13 mouse cellular contexts compared by ENCODE assay signal in the genomic region with DNA sequence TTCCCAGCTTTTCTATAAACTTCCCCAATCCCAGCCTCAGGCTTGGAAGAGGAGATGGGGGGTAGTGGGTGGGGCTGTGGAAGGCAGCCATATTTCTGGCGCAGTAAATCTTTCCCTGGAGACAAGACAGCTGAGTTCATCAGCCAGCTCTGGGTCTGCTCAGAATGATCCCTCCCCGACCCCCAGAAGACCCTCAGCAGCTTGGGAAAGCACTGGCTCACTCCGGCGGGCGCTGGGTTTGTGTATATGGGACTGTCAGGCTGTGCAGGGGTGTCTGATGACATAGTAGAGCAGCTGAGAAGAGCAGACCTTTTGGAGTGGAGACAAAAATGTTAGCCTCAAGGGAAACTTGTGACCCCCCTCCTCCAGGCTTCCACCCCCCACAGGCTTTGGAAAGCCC.
DNase-seq lines count a peak whose midpoint lies in the region; ATAC-seq and TF ChIP-seq lines count a peak whose summit lies in the region.
"Had no signal": no experiment of that assay in that cellular context is flagged by ENCODE, and none has a peak within 500 bp of the region (broad histone marks: within the 10 kb centered on the region; RNA-seq: fewer than 3 reads in every experiment).

No protein-coding gene starts in this region.

- no peak overlapping the region for H3K4me2 ChIP-seq in kidney, embryonic 15.5 days
- H3K4me2 ChIP-seq in limb, embryonic 14.5 days (replicated peaks; ENCODE audit: low read depth, low read length, severe bottlenecking) = no peak overlapping the region
- H3K4me2 ChIP-seq in forebrain, embryonic 13.5 days = no peak overlapping the region
- H3K4me2 ChIP-seq: forebrain, embryonic 12.5 days had no signal

- peaks cover 64% of the 10 kb centered on the region for H3K4me1 ChIP-seq in kidney, embryonic 15.5 days
- peaks cover 60% of the 10 kb centered on the region for H3K4me1 ChIP-seq in limb, embryonic 14.5 days (ENCODE audit: control insufficient read depth, insufficient read depth, low read length)
- peaks cover 26% of the 10 kb centered on the region for H3K4me1 ChIP-seq in forebrain, embryonic 13.5 days

- TF ChIP-seq POLR2A in limb, embryonic 14.5 days (IDR thresholded peaks at IDR 0.05; ENCODE audit: borderline replicate concordance, extremely low read depth, insufficient read depth, insufficient read length) = no peak

- peak; percentile 78 for ATAC-seq in kidney, embryonic 15.5 days (replicated peaks; ENCODE audit: low FRiP score)
- peak; percentile 76 for ATAC-seq in limb, embryonic 14.5 days (ENCODE audit: low FRiP score, low read depth)
- ATAC-seq in forebrain, embryonic 13.5 days = no peak

- H3K4me3 ChIP-seq in kidney, embryonic 15.5 days (replicated peaks) = no peak overlapping the region
- H3K4me3 ChIP-seq in limb, embryonic 14.5 days (replicated peaks; ENCODE audit: low read length) = no peak overlapping the region
- H3K4me3 ChIP-seq in forebrain, embryonic 13.5 days = no peak overlapping the region
- H3K4me3 ChIP-seq: forebrain, embryonic 12.5 days had no signal

- no peak for DNase-seq in kidney, adult 8-10 months
- peak; percentile 4 for DNase-seq in right cerebral cortex, postnatal 14 days
- DNase-seq in right cerebral cortex, postnatal 10 days (ENCODE audit: low spot score in 2 of 2) = no peak
- DNase-seq in limb, embryonic 14.5 days (ENCODE audit: low spot score) = peak; percentile 69
- no peak for DNase-seq in adrenal gland, adult 18-20 months (ENCODE audit: low spot score in 2 of 2)
- DNase-seq in cerebellum, adult 11 months = no peak
- DNase-seq: cerebellum, postnatal 25 days; gastrocnemius, postnatal 25 days; layer of hippocampus, postnatal 36 days; right cerebral cortex, postnatal 25 days had no signal

- H3K36me3 ChIP-seq in kidney, embryonic 15.5 days = no peaks in the 10 kb centered on the region
- H3K36me3 ChIP-seq in limb, embryonic 14.5 days (ENCODE audit: control insufficient read depth, insufficient read depth, low read length) = no peaks in the 10 kb centered on the region
- H3K36me3 ChIP-seq in forebrain, embryonic 13.5 days (ENCODE audit: poor library complexity, severe bottlenecking) = no peaks in the 10 kb centered on the region
- H3K36me3 ChIP-seq: forebrain, embryonic 12.5 days had no signal

- WGBS in kidney, embryonic 15.5 days = 49% methylated on average over 5 of the region's 5 CpGs
- WGBS in limb, embryonic 14.5 days = 40% methylated on average over 5 of the region's 5 CpGs
- 77% methylated on average over 5 of the region's 5 CpGs for WGBS in forebrain, embryonic 13.5 days

- H3K9ac ChIP-seq in kidney, embryonic 15.5 days = no peak overlapping the region
- no peak overlapping the region for H3K9ac ChIP-seq in limb, embryonic 14.5 days (ENCODE audit: low read depth, low read length, severe bottlenecking)
- H3K9ac ChIP-seq in forebrain, embryonic 13.5 days = no peak overlapping the region
- H3K9ac ChIP-seq: forebrain, embryonic 12.5 days had no signal

- H3K27ac ChIP-seq in kidney, embryonic 15.5 days = peak overlapping the region; percentile 96
- peak overlapping the region; percentile 55; the same call in 1 of the 2 replicates for H3K27ac ChIP-seq in limb, embryonic 14.5 days (replicated peaks; ENCODE audit: low read depth, low read length)
- no peak overlapping the region for H3K27ac ChIP-seq in forebrain, embryonic 13.5 days
- H3K27ac ChIP-seq: forebrain, embryonic 12.5 days had no signal

- H3K9me3 ChIP-seq in kidney, embryonic 15.5 days (replicated peaks) = no peaks in the 10 kb centered on the region
- H3K9me3 ChIP-seq in limb, embryonic 14.5 days (ENCODE audit: control insufficient read depth, low read length) = no peaks in the 10 kb centered on the region
- H3K9me3 ChIP-seq in forebrain, embryonic 13.5 days (replicated peaks) = no peaks in the 10 kb centered on the region
- H3K9me3 ChIP-seq: forebrain, embryonic 12.5 days had no signal

- no peaks in the 10 kb centered on the region for H3K27me3 ChIP-seq in kidney, embryonic 15.5 days
- no peaks in the 10 kb centered on the region for H3K27me3 ChIP-seq in limb, embryonic 14.5 days (ENCODE audit: control insufficient read depth, insufficient read depth, low read length)
- H3K27me3 ChIP-seq in forebrain, embryonic 13.5 days = no peaks in the 10 kb centered on the region
- H3K27me3 ChIP-seq: forebrain, embryonic 12.5 days had no signal

Comparison
In these comparisons a context has a peak if more than half of its experiments do, and no peak if none do; other contexts are left out.
1. DNase-seq: peak in right cerebral cortex, postnatal 14 days (single experiment) and limb, embryonic 14.5 days (single experiment); none in kidney, adult 8-10 months (0 of 2), right cerebral cortex, postnatal 10 days (0 of 2), adrenal gland, adult 18-20 months (0 of 2) and cerebellum, adult 11 months (single experiment).